Mouse (Mus musculus) neural tube, embryonic 11.5 days (tissue): ENCODE measurements around the gene Ier2. TPM values are rescaled to one million over a fixed set of nuclear protein-coding genes. Genes with fewer than 3 reads are reported as not detected.
A peak's percentile ranks its signal among the peaks of the same experiment; 100 is the strongest.

Source experiments
- ATAC-seq: fragments of 200-750 bp; cut with Nextera tagmentation; 2 replicates; pipeline ENCODE4 v1.8.0; 2017; ENCODE audit warnings: moderate number of reproducible peaks, mild to moderate bottlenecking, moderate TSS enrichment, moderate library complexity; ENCODE audit not compliant: insufficient read depth, low FRiP score, low TSS enrichment
- DNase-seq: peaks from one replicate; pipeline ENCODE4 v3.0.0-alpha.2; 2015; ENCODE audit warnings: low spot score
- H3K27ac ChIP-seq: fragments of 300-500 bp; sonication (generic); 2 replicates; pipeline ENCODE4 v1.5.1; 2014; ENCODE audit warnings: low read depth, mild to moderate bottlenecking, low read length
- H3K27me3 ChIP-seq: fragments of 300-500 bp; sonication (generic); 2 replicates; pipeline ENCODE4 v1.6.1; 2014; ENCODE audit warnings: mild to moderate bottlenecking, low read length, mixed read lengths; ENCODE audit not compliant: control insufficient read depth, insufficient read depth
- H3K36me3 ChIP-seq: fragments of 300-500 bp; sonication (generic); 2 replicates; pipeline ENCODE4 v1.6.1; 2014; ENCODE audit warnings: mild to moderate bottlenecking, low read length, moderate library complexity, mixed read lengths; ENCODE audit not compliant: control insufficient read depth, insufficient read depth
- H3K4me1 ChIP-seq: fragments of 300-500 bp; sonication (generic); 2 replicates; pipeline ENCODE4 v1.6.1; 2014; ENCODE audit warnings: low read length, mixed read lengths; ENCODE audit not compliant: control insufficient read depth, insufficient read depth
- H3K4me2 ChIP-seq: fragments of 300-500 bp; sonication (generic); 2 replicates; pipeline ENCODE4 v1.6.1; 2014; ENCODE audit warnings: low read depth, mild to moderate bottlenecking, moderate library complexity
- H3K4me3 ChIP-seq: fragments of 300-500 bp; sonication (generic); 2 replicates; pipeline ENCODE4 v1.5.1; 2014; ENCODE audit warnings: low read depth, low read length
- H3K9ac ChIP-seq: fragments of 300-500 bp; sonication (generic); 2 replicates; pipeline ENCODE4 v1.6.1; 2014; ENCODE audit warnings: mild to moderate bottlenecking, low read length
- H3K9me3 ChIP-seq: fragments of 300-500 bp; sonication (generic); 2 replicates; pipeline ENCODE4 v1.6.1; 2016; ENCODE audit warnings: low read length; ENCODE audit not compliant: control insufficient read depth
- WGBS: fragments of 180-500 bp; shearing (Covaris S2); extraction: QIAGEN DNeasy Blood & Tissue Kit; methylation state at CpG from one replicate; pipeline ENCODE4 v1.1.7; 2014; 5-methylcytosine and 5-hydroxymethylcytosine counted together
- polyA plus RNA-seq: library from polyadenylated mRNA; unstranded; fragments of >200 nt; fragmentation: Nextera tagmentation; extraction: Ambion mirVana; gene quantifications from 2 replicates; pipeline ENCODE4 v1.2.1, GENCODE M21; 2014

Ier2 gene
- polyA plus RNA-seq, 1 experiment from 2014 or later = 71.6 TPM

DNA sequence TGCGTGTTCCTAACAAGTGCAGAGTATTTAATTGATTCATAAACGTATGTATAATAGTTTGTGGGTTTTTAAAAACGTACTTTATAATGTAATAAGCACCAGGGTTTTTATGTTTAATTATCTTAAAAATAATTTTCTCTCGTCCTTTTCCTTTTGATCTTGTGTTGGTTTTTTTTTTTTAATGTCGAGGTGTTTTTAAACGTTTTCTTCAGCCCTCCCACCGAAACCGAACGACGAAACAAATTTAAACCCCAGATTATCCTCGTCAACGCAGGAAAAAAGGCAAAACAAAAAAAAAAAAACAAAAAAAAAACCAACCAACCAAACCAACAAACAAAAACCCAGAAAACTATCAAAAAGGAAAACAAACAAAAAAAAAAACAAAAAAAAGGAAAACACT is 43.3 kb upstream of the Ier2 start:
- DNase-seq = no peak
- ATAC-seq = no peak
- H3K36me3 ChIP-seq = no peaks in the 10 kb centered on the region
- under 1% methylated on average over 12 of the region's 12 CpGs for WGBS
- H3K4me2 ChIP-seq = peak overlapping the region; percentile 27
- H3K9me3 ChIP-seq = no peaks in the 10 kb centered on the region
- no peak overlapping the region for H3K9ac ChIP-seq
- H3K4me3 ChIP-seq = no peak overlapping the region
- H3K27ac ChIP-seq = no peak overlapping the region
- peaks cover 25% of the 10 kb centered on the region for H3K4me1 ChIP-seq
- peaks cover 89% of the 10 kb centered on the region for H3K27me3 ChIP-seq

GRCm38 (mm10) chr8:84704867-84705831 is 42.5 kb upstream of the Ier2 start:
- DNase-seq (peak; percentile 42), ATAC-seq (no peak)
- H3K4me3 ChIP-seq = peak overlapping the region; percentile 12; the same call in 1 of the 2 replicates
- H3K4me2 ChIP-seq = peak overlapping the region; percentile 27
- 1% methylated on average over 54 of the region's 61 CpGs for WGBS
- no peak overlapping the region for H3K27ac ChIP-seq
- H3K4me1 ChIP-seq = peaks cover 23% of the 10 kb centered on the region
- peaks cover 87% of the 10 kb centered on the region for H3K27me3 ChIP-seq
- H3K36me3 ChIP-seq = no peaks in the 10 kb centered on the region
- H3K9me3 ChIP-seq = no peaks in the 10 kb centered on the region
- no peak overlapping the region for H3K9ac ChIP-seq

GRCm38 (mm10) chr8:84704356-84704755 is 41.7 kb upstream of the Ier2 start:
- Histone ChIP-seq H3K4me2 (peak overlapping the region; percentile 23), H3K9me3 (no peaks in the 10 kb centered on the region), H3K9ac (no peak overlapping the region), H3K27ac (no peak overlapping the region), H3K4me1 (peaks cover 20% of the 10 kb centered on the region), H3K4me3 (peak overlapping the region; percentile 18; the same call in 1 of the 2 replicates), H3K27me3 (peaks cover 82% of the 10 kb centered on the region), H3K36me3 (no peaks in the 10 kb centered on the region)
- DNase-seq (peak; percentile 88), ATAC-seq (no peak)
- WGBS = under 1% methylated on average over 16 of the region's 16 CpGs

- ATAC-seq (no peak), DNase-seq (no peak)
- no peak overlapping the region for H3K27ac ChIP-seq
- WGBS = 7% methylated on average over 38 of the region's 38 CpGs
- H3K36me3 ChIP-seq = 0 out of 2 replicates have a peak, but pooled peaks cover 2% of the 10 kb centered on the region
- H3K27me3 ChIP-seq = peaks cover 76% of the 10 kb centered on the region
- peaks cover 17% of the 10 kb centered on the region for H3K4me1 ChIP-seq
- no peaks in the 10 kb centered on the region for H3K9me3 ChIP-seq
- H3K9ac ChIP-seq = no peak overlapping the region
- peak overlapping the region; percentile 23 for H3K4me2 ChIP-seq
- peak overlapping the region; percentile 18 for H3K4me3 ChIP-seq
Observed at GRCm38 (mm10) chr8:84703466-84704249, 41.0 kb upstream of the Ier2 start.

DNA sequence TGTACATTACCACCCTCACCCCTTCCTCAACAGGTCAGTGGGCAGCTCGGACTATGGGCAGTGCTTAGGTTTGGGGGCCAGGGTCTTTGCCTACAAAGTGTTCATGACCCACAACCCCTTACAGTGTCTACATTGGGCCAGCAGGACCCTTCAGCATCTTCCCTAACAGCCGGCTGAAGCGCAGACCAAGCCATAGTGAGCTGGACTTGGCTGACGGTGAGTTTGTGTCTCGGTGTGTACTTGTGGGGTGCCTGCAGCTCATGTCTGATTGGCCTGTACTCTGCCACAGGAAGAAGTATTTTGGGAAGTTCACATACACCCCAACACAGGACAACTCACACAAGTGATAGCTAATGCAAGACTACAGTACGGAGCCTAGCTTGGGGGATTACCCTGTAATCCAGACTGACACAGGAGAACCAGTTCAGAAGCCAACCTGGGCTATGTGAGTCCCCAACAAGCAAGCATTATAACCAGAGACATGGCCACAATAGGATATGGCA is 40.4 kb upstream of the Ier2 start:
- no peak overlapping the region for H3K27ac ChIP-seq
- H3K9ac ChIP-seq = no peak overlapping the region
- no peak overlapping the region for H3K4me3 ChIP-seq
- peak overlapping the region; percentile 23; the same call in 1 of the 2 replicates for H3K4me2 ChIP-seq
- H3K27me3 ChIP-seq = peaks cover 70% of the 10 kb centered on the region
- no peaks in the 10 kb centered on the region for H3K9me3 ChIP-seq
- DNase-seq (no peak), ATAC-seq (no peak)
- 0 out of 2 replicates have a peak, but pooled peaks cover 2% of the 10 kb centered on the region for H3K36me3 ChIP-seq
- WGBS = 80% methylated on average over 6 of the region's 6 CpGs
- peaks cover 15% of the 10 kb centered on the region for H3K4me1 ChIP-seq

DNA sequence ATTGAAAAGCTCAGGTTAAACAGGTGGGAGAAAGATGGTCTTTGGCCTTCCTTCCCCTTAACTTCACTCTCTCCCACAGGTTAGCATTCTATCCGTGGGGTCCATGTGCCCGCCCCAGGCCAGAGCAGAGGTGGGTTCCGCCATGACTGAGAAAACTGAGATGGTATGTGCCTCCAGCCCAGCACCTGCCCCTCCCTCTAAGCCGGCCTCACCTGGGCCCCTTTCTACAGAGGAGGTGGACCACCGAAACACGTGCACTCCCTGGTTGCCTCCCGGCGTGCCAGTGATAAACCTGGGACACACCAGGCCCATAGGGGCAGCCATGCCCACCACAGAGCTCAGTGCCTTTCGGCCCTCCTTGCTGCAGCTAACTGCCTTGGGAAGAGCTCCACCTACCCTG is 39.9 kb upstream of the Ier2 start:
- H3K27ac ChIP-seq = no peak overlapping the region
- H3K9ac ChIP-seq = no peak overlapping the region
- 77% methylated on average over 9 of the region's 9 CpGs for WGBS

GRCm38 (mm10) chr8:84700941-84701911 is 38.6 kb upstream of the Ier2 start, which contains the start of gene Lyl1:
Lyl1 (plus strand) TSS chr8:84701457.
- Histone ChIP-seq H3K36me3 (peaks cover 9% of the 10 kb centered on the region; the same call in 1 of the 2 replicates), H3K27ac (no peak within 1 kb of the TSS), H3K27me3 (peaks cover 52% of the 10 kb centered on the region), H3K4me3 (peak within 1 kb of the TSS; percentile 23), H3K9ac (peak within 1 kb of the TSS; percentile 10; the same call in 1 of the 2 replicates), H3K9me3 (no peaks in the 10 kb centered on the region), H3K4me2 (peak within 1 kb of the TSS; percentile 19; the same call in 1 of the 2 replicates), H3K4me1 (no peaks in the 10 kb centered on the region)
- ATAC-seq = no peak
- peak; percentile 44 for DNase-seq
- 11% methylated on average over 34 of the region's 34 CpGs for WGBS

More for the DNA sequence above, 39.9 kb upstream of the Ier2 start:
- Histone ChIP-seq H3K4me2 (no peak overlapping the region), H3K4me1 (peaks cover 11% of the 10 kb centered on the region), H3K4me3 (0 out of 2 replicates have a peak overlapping the region, but pooled peaks have one; percentile 0), H3K9me3 (no peaks in the 10 kb centered on the region), H3K27me3 (peaks cover 65% of the 10 kb centered on the region), H3K36me3 (0 out of 2 replicates have a peak, but pooled peaks cover 4% of the 10 kb centered on the region)
- no peak for ATAC-seq
- no peak for DNase-seq
